Mouse (Mus musculus) small intestine, adult 2 months (tissue): ENCODE data around the gene Fbxw7.

Experiments used
- CTCF ChIP-seq: fragments of 200-500 bp; IDR thresholded peaks from 2 replicates; pipeline ENCODE4 v1.5.1; 2012; ENCODE audit warnings: low read depth, mild to moderate bottlenecking, control low read depth, inconsistent platforms, low read length, moderate library complexity, mixed read lengths; ENCODE audit not compliant: insufficient replicate concordance, insufficient read length; ENCODE audit errors: extremely low read depth
- POLR2A ChIP-seq: fragments of 200-500 bp; IDR thresholded peaks from 2 replicates; pipeline ENCODE4 v1.6.1; 2012; ENCODE audit warnings: low read depth, mild to moderate bottlenecking, control low read depth, inconsistent platforms, low read length, moderate library complexity

DNA sequence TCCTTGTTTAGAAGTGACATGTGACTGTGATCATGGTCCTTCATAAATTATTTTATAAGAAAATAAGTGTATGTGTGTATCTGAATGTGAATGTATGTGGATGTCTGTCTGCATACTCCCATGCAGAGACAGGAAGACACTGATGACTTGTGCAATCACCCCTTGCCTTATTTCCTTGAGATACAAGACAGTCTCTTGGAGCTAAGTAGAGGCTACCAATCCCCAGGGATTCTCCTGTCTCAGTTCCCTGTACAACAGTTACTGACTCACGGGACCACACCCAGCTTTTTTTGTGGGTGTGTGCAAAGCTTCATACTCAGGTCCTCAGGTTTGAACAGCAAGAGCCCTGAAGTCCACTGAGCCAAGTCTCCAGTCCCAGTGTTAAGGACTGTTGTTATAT lies 108.2 kb downstream of the Fbxw7 start:
- no peak for TF ChIP-seq CTCF
- TF ChIP-seq POLR2A, result no peak
